Mouse (Mus musculus): ENCODE measurements around the gene Igf2bp3. TPM values are rescaled to one million over a fixed set of nuclear protein-coding genes. Genes with fewer than 3 reads are reported as not detected.

Gene Igf2bp3
- polyA plus RNA-seq, 1 experiment: 22.0 TPM

DNA sequence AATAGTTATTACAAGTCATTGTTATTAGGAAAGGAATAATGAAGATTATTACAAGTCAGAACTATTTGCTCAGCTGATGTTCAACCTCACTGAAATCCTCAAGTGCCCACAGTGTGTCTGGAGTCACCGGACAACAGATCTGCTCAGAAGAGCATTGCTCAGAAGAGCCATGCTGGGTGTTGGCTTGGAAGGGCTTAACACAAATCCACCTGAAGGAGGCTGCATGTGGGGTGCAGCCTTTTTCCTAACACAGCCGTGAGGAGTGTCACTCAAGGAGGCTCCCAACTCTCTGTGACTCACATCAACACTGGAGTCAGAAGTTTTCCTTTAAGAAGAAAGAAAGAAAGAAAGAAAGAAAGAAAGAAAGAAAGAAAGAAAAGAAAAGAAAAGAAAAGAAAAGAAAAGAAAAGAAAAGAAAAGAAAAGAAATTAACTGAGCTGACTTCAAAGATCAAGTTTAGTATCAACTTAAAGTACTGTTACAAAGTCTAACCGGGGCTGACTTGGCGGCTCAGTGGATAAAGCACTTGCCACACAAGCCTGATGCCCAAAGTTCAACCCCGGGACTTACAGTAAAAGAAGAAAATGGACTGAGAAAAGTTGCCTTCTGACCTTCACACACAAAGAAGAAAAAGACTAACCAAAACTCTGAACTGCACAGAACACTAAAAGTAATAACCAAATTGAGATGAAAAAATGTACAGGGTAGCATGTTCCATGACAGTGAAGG lies 65.4 kb downstream of the Igf2bp3 start:
- DNase-seq (ENCODE audit: low read depth): no peak
- TF ChIP-seq CTCF (IDR thresholded peaks at IDR 0.05; ENCODE audit: borderline replicate concordance, extremely low read depth, insufficient read depth, insufficient read length) (no peak), POLR2A (IDR thresholded peaks at IDR 0.05; ENCODE audit: borderline replicate concordance, extremely low read depth, insufficient read depth, insufficient read length, poor library complexity, severe bottlenecking) (no peak)

DNA sequence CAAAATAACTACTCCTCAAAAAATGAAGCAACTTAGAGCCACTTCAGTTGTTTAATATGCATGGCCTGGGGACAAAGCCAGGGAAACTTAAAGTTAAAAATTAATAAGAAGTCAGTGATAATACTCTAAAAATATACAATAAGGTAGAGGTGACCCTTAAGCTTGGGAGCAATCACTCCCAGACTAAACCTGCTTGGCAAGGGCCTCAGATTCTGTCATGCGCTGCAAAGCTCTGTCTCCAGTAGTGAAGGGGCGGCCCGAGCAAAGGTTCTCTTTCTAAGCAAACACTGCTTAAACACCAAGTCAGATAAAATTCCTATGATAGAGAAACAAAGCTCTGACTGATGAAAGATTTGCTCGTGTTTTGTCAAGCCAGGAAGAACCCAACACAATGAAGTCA lies 66.0 kb downstream of the Igf2bp3 start:
- no peak for DNase-seq (ENCODE audit: low read depth)
- TF ChIP-seq POLR2A (IDR thresholded peaks at IDR 0.05; ENCODE audit: borderline replicate concordance, extremely low read depth, insufficient read depth, insufficient read length, poor library complexity, severe bottlenecking): no peak
- TF ChIP-seq CTCF (IDR thresholded peaks at IDR 0.05; ENCODE audit: borderline replicate concordance, extremely low read depth, insufficient read depth, insufficient read length): no peak

DNA sequence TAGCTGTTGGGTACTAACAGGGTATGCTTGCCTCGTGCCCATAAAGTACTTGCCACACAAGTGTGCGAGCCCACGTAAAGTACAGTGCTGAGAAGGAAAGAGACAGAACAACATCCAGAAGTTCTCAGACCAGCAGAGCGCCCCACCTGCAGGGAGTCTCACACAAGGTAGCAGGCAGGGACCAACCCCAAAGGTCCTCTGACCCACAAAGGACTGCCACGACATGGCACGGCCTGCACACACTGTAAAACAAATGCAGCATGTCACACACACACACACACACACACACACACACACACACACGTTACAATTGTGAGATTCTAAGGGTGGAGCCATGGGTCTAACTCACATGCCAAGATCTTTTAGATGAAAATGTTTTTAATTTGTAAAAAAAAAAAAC lies 66.4 kb downstream of the Igf2bp3 start:
- DNase-seq (ENCODE audit: low read depth): no peak
- TF ChIP-seq CTCF (IDR thresholded peaks at IDR 0.05; ENCODE audit: borderline replicate concordance, extremely low read depth, insufficient read depth, insufficient read length) (no peak), POLR2A (IDR thresholded peaks at IDR 0.05; ENCODE audit: borderline replicate concordance, extremely low read depth, insufficient read depth, insufficient read length, poor library complexity, severe bottlenecking) (no peak)

DNA sequence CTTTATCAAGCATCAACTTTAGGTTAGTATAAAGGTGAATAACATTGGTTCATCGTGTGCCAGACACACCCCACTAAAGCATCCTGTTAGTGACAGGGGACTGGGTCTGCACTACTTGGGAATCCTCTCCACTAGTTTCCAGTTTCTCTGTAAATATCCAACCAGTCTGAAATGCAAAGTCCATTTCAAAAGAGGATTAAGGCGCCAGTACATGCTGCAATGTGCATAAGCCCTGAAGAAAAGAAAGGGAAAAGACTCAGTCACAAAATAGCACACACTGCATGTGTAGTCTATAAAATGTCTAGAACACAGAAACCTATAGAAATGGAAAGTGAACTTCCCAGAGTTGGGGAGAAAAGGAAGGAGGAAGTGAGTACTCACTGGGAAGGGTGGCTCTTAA lies 68.3 kb downstream of the Igf2bp3 start:
- TF ChIP-seq CTCF (IDR thresholded peaks at IDR 0.05; ENCODE audit: borderline replicate concordance, extremely low read depth, insufficient read depth, insufficient read length) (no peak), POLR2A (IDR thresholded peaks at IDR 0.05; ENCODE audit: borderline replicate concordance, extremely low read depth, insufficient read depth, insufficient read length, poor library complexity, severe bottlenecking) (no peak)
- no peak for DNase-seq (ENCODE audit: low read depth)

DNA sequence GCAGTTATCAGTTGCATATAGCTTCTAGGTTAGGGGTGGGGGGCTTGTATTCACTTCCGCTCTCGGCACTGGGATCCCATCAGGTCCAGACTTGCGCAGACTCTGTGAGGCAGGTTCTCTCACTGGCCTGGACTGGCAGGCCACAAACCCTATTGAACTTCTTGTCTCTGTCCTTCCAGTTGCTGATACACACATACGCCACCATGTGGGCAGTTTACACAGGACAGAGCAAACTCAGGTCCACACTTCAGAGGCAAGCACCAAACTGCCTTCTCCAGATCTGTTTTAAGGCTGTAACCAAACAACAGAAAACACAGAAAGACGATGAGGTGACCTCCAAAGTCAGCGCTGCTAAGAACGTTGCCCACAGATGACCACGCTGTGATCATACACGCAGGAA lies 72.3 kb downstream of the Igf2bp3 start:
- DNase-seq (ENCODE audit: low read depth): no peak

DNA sequence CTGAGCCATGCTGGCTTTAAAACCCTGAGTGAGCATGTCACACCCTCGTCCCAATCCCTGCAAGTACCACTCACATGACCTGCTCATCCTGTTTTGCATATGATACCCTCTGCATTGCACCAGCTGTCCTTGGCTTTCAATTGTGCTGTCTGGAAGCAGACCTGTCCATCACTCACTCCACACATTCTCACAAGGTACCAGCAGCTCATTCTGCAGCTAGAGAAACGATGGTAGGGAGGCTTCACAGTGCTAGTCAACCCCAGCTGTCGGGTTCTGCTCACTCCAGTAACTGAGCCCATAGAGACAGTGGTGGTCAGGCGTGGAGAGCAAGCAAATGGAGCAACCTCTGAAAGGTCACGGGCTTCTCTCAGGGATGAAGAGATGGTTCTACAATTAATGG lies 73.6 kb downstream of the Igf2bp3 start:
- DNase-seq (ENCODE audit: low read depth): no peak
- TF ChIP-seq CTCF (IDR thresholded peaks at IDR 0.05; ENCODE audit: borderline replicate concordance, extremely low read depth, insufficient read depth, insufficient read length) (no peak), POLR2A (IDR thresholded peaks at IDR 0.05; ENCODE audit: borderline replicate concordance, extremely low read depth, insufficient read depth, insufficient read length, poor library complexity, severe bottlenecking) (no peak)

More for the DNA sequence above, 72.3 kb downstream of the Igf2bp3 start:
- TF ChIP-seq POLR2A (IDR thresholded peaks at IDR 0.05; ENCODE audit: borderline replicate concordance, extremely low read depth, insufficient read depth, insufficient read length, poor library complexity, severe bottlenecking): no peak
- peak; percentile 13; the same call in 1 of the 2 replicates for TF ChIP-seq CTCF (IDR thresholded peaks at IDR 0.05; ENCODE audit: borderline replicate concordance, extremely low read depth, insufficient read depth, insufficient read length)

DNA sequence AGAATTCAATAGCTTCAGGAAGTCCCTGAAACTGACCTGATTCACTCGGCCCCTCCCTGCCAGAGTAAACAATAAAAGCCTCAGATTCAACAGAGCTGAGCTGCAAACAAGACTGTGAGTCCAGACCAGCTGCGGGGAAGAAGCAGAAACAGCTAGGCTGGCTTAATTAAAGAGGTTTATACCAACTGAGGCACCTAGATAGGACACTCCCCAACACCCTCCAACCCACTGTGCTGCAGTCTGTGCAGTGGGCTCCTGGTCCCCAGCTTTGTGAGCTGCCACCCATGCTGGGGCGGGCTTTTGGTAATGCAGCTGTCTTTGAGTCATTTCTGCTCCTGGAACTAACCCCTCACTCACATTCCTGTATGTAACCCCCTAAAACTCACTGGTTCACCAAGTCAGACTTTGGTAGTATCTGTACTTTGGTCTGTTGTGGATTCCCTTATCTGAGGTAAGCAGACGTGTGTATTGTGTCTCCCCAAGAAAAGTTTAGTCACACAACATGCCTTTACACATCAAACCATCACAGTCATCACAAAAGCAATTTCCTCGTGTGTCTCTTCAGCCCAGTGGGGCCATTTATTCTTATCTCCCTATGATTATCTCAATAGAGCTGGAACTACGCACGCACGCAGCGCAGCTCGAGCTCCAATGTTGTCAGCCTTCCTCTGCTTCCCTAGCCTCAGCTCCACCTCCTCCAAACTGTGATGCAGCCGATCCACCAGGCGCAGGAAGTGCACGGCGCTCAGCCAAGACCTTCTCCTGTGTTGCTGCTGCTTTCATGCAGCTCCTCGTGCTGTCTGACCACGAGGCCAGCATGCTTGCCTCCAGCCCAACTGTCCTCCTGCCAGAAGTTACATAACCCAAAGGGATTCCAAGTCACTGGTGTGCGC lies 76.4 kb downstream of the Igf2bp3 start:
- DNase-seq (ENCODE audit: low read depth): no peak
- no peak for TF ChIP-seq POLR2A (IDR thresholded peaks at IDR 0.05; ENCODE audit: borderline replicate concordance, extremely low read depth, insufficient read depth, insufficient read length, poor library complexity, severe bottlenecking)
- no peak for TF ChIP-seq CTCF (IDR thresholded peaks at IDR 0.05; ENCODE audit: borderline replicate concordance, extremely low read depth, insufficient read depth, insufficient read length)

DNA sequence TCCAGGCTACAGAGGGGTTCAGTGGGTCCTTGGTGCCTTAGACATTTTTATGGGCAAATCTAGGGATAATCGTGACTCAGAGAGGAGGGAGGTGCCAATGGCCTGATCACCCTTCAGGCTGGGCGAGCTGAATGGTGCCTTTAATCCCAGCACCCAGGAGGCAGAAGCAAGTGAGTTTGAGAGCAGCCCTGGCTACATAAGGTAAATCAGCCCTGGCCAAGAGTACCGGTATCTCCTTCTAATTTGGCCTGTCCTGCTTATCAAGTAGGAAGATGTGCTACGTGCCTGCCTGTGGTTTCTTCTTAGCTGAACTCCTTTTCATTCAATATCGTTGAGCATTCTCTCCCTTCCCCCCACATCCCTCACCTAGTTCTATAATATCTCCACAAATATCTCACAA lies 78.0 kb downstream of the Igf2bp3 start:
- DNase-seq (ENCODE audit: low read depth): no peak
- TF ChIP-seq CTCF (IDR thresholded peaks at IDR 0.05; ENCODE audit: borderline replicate concordance, extremely low read depth, insufficient read depth, insufficient read length) (no peak), POLR2A (IDR thresholded peaks at IDR 0.05; ENCODE audit: borderline replicate concordance, extremely low read depth, insufficient read depth, insufficient read length, poor library complexity, severe bottlenecking) (no peak)

DNA sequence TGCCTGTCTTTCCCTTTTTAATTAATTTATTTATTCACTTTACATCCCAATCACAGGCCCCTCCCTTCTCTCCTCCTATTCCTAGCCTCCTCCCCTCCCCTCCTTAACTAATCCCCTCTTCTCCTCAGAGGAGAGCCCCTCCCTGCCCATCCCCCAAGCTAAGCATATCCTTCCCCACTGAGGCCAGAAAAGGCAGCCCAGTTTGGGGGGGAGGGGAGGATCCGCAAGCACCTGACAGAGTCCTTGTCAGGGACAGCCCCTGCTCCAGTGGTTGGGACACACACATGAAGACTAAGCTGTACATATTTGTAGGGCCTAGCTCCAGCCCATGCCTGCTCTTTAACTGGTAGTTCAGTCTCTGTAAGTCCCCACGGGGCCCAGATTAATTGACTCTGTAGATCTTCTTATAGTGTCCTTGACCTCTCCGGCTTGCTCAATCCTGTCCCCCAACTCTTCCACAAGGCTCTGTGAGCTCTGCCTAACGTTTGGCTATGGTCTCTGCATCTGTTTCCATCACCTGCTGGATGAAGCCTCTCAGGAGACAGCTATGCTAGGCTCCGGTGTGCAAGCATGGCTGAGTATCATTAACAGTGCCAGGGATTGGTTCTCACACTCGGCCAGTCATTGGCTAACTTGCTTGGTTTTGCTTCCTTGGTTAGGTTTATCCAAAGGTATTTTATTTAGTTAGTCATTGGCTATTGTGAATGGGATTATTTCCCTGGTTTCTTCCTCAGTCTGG lies 82.2 kb downstream of the Igf2bp3 start:
- TF ChIP-seq POLR2A (IDR thresholded peaks at IDR 0.05; ENCODE audit: borderline replicate concordance, extremely low read depth, insufficient read depth, insufficient read length, poor library complexity, severe bottlenecking) (no peak), CTCF (IDR thresholded peaks at IDR 0.05; ENCODE audit: borderline replicate concordance, extremely low read depth, insufficient read depth, insufficient read length) (no peak)
- DNase-seq (ENCODE audit: low read depth): no peak

DNA sequence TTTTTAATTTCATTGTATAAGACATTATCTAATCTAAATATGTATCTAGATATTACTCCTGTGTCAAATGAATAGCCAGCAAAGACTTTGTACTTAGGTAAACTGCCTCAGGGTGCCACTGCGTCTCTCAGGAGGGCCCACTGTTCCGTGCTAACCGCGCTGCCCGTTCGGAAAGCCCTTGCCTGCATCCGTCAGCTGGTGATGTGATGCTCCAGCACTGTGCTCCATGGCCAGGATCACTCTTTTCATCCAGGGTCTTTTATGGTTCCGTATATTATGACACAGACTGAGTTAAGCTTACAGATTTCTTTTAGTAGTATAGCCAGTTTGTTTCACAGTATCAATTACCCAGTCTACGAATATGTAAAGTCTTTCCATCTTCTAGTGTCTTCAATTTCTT lies 82.9 kb downstream of the Igf2bp3 start:
- TF ChIP-seq POLR2A (IDR thresholded peaks at IDR 0.05; ENCODE audit: borderline replicate concordance, extremely low read depth, insufficient read depth, insufficient read length, poor library complexity, severe bottlenecking) (no peak), CTCF (IDR thresholded peaks at IDR 0.05; ENCODE audit: borderline replicate concordance, extremely low read depth, insufficient read depth, insufficient read length) (no peak)
- no peak for DNase-seq (ENCODE audit: low read depth)

DNA sequence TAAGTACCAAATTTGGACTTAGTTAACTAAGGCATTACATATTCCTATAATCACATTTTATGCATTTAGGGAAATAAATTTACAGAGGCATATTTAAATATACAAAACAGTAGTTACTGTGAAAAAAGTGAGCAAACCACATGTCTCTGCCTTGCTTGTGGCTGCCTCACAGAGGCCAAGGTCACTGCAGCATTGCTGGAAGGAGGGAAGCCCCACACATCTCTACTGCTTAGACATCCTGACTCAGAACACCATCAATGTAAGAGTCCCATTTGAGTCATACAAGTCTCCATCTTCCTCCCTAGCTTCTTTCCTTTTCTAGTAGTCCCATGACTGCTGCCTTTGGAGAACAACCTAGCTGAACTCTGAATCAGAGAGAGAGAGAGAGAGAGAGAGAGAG lies 84.4 kb downstream of the Igf2bp3 start:
- TF ChIP-seq POLR2A (IDR thresholded peaks at IDR 0.05; ENCODE audit: borderline replicate concordance, extremely low read depth, insufficient read depth, insufficient read length, poor library complexity, severe bottlenecking) (no peak), CTCF (IDR thresholded peaks at IDR 0.05; ENCODE audit: borderline replicate concordance, extremely low read depth, insufficient read depth, insufficient read length) (no peak)
- DNase-seq (ENCODE audit: low read depth): no peak
